Mouse (Mus musculus) limb, embryonic 11.5 days (tissue): ENCODE measurements around the gene Vsig10l. TPM values are rescaled to one million over a fixed set of nuclear protein-coding genes. Genes with fewer than 3 reads are reported as not detected.
A peak's percentile ranks its signal among the peaks of the same experiment; 100 is the strongest.

Experiments used
- ATAC-seq: fragments of 200-750 bp; cut with Nextera tagmentation; 2 replicates; pipeline ENCODE4 v1.8.0; 2017; ENCODE audit warnings: low read depth; ENCODE audit not compliant: insufficient number of reproducible peaks, low FRiP score, low TSS enrichment
- DNase-seq: peaks from one replicate; pipeline ENCODE4 v3.0.0-alpha.2; 2015; ENCODE audit warnings: low spot score
- H3K27ac ChIP-seq: fragments of 300-500 bp; sonication (generic); replicated peaks from 2 replicates; pipeline ENCODE4 v1.5.1; 2014; ENCODE audit warnings: low read depth, mild to moderate bottlenecking, low read length
- H3K27me3 ChIP-seq: fragments of 300-500 bp; sonication (generic); 2 replicates; pipeline ENCODE4 v1.6.1; 2014; ENCODE audit warnings: mild to moderate bottlenecking, low read length, mixed read lengths; ENCODE audit not compliant: control insufficient read depth, insufficient read depth
- H3K36me3 ChIP-seq: fragments of 300-500 bp; sonication (generic); 2 replicates; pipeline ENCODE4 v1.6.1; 2014; ENCODE audit warnings: mild to moderate bottlenecking, low read length, moderate library complexity, mixed read lengths; ENCODE audit not compliant: control insufficient read depth, insufficient read depth
- H3K4me1 ChIP-seq: fragments of 300-500 bp; sonication (generic); 2 replicates; pipeline ENCODE4 v1.6.1; 2014; ENCODE audit warnings: low read length, mixed read lengths; ENCODE audit not compliant: control insufficient read depth, insufficient read depth
- H3K4me2 ChIP-seq: fragments of 300-500 bp; sonication (generic); 2 replicates; pipeline ENCODE4 v1.6.1; 2014; ENCODE audit warnings: low read depth, mild to moderate bottlenecking, moderate library complexity; ENCODE audit not compliant: severe bottlenecking
- H3K4me3 ChIP-seq: fragments of 300-500 bp; sonication (generic); 2 replicates; pipeline ENCODE4 v1.5.1; 2014; ENCODE audit warnings: low read depth, low read length
- H3K9ac ChIP-seq: fragments of 300-500 bp; sonication (generic); 2 replicates; pipeline ENCODE4 v1.6.1; 2014; ENCODE audit warnings: mild to moderate bottlenecking, low read length
- H3K9me3 ChIP-seq: fragments of 300-500 bp; sonication (generic); 2 replicates; pipeline ENCODE4 v1.6.1; 2016; ENCODE audit warnings: low read length; ENCODE audit not compliant: control insufficient read depth
- WGBS: fragments of 180-500 bp; shearing (Covaris S2); extraction: QIAGEN DNeasy Blood & Tissue Kit; methylation state at CpG from one replicate; pipeline ENCODE4 v1.1.7; 2014; 5-methylcytosine and 5-hydroxymethylcytosine counted together
- polyA plus RNA-seq: library from polyadenylated mRNA; unstranded; fragments of >200 nt; fragmentation: Nextera tagmentation; extraction: Ambion mirVana; gene quantifications from 2 replicates; pipeline ENCODE4 v1.2.1, GENCODE M21; 2014

Gene Vsig10l
- polyA plus RNA-seq, 1 experiment from 2014 or later = 2.0 TPM

DNA sequence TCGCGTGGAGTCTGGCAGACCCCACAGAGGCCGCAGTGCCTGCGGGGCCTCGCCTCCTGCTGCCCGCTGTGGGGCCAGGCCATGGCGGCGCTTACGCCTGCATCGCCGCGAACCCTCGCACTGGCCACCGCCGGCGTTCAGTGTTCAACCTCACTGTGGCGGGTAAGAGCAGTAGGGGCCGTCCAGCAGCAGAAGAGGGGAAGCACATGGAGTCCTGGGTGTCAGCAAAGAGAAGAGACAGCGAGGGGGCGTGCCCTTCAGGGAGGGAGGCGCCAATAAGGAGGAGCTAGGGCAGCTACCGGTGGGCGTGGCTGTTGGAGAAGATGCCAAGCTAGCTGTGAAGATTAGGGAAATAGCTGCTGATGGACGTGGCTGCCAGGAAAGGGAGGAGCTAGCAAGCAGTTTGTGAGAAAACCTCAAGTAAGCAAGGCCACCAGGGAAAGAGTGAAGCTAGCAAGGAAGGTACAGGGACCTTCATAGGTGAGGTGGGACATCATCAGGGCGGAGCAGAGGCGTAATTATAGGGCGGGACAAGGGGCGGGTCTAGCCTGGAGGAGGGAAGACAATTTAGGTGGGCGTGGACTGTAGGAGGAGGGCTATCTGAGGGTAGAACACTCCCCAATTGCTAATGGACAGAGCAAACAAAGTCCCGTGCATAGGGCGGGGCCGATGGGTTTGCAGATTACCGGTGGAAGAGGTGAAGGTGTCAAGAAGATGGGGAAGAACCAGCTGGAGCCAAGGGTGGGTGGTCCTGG, 2.6 kb downstream of the Vsig10l start:
- no peaks in the 10 kb centered on the region for H3K9me3 ChIP-seq
- H3K4me2 ChIP-seq = peak overlapping the region; percentile 54
- ATAC-seq (peak; percentile 68), DNase-seq (peak; percentile 75)
- H3K27me3 ChIP-seq = peaks cover 2% of the 10 kb centered on the region; the same call in 1 of the 2 replicates
- H3K4me3 ChIP-seq = peak overlapping the region; percentile 30
- 2% methylated on average over 33 of the region's 33 CpGs for WGBS
- no peaks in the 10 kb centered on the region for H3K4me1 ChIP-seq
- no peak overlapping the region for H3K27ac ChIP-seq
- no peaks in the 10 kb centered on the region for H3K36me3 ChIP-seq
- H3K9ac ChIP-seq = no peak overlapping the region

DNA sequence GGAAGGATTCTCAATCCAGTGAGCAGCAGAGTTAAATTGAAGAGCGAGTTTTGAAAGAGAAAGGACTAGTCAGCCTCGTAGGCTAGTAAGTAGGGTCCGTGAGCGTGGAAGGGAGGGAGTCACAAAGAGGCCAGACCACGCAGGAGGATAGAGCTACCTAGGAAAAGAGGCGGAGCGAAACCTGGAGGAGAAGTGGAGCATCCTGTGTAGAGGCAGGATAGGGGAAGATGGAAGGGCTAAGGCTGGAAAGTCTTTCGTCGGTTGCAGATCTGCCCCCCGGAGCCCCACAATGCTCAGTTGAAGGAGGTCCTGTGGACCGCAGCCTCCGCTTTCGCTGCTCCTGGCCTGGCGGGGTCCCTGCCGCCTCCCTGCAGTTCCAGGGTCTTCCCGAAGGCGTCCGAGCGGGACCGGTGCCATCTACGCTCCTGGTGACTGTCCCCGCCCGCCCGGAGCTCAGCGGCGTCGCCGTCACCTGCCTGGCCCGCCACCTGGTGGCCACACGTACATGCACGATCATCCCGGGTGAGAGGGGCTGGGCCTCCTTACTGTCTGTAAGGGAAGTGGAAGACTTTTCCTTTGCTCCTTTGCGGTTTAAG, 3.2 kb downstream of the Vsig10l start:
- Histone ChIP-seq H3K27ac (no peak overlapping the region), H3K4me1 (no peaks in the 10 kb centered on the region), H3K4me3 (peak overlapping the region; percentile 30), H3K9me3 (no peaks in the 10 kb centered on the region), H3K4me2 (peak overlapping the region; percentile 54), H3K9ac (no peak overlapping the region; the same call in 1 of the 2 replicates), H3K27me3 (peaks cover 2% of the 10 kb centered on the region; the same call in 1 of the 2 replicates), H3K36me3 (no peaks in the 10 kb centered on the region)
- WGBS = under 1% methylated on average over 33 of the region's 33 CpGs
- ATAC-seq = peak; percentile 33
- peak; percentile 85 for DNase-seq

DNA sequence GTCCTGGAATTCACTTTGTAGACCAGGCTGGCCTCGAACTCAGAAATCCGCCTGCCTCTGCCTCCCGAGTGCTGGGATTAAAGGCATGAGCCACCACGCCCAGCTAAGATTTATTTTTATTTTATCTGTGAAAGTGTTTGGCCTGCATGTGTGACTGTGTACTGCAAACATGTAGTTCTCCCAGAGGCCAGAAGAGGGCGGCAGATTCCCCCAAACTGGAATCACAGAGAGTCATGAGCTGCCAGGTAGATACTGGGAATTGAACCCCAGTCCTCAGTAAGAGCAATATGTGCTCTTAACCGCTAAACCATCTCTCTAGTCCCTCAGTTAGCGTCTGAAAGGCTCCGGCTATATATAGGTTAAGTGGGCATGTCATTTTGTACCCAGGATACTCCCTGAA, 7.4 kb downstream of the Vsig10l start:
- 44% methylated on average over 8 of the region's 8 CpGs for WGBS
- Histone ChIP-seq H3K9me3 (no peaks in the 10 kb centered on the region), H3K4me3 (no peak overlapping the region), H3K9ac (no peak overlapping the region), H3K4me1 (no peaks in the 10 kb centered on the region), H3K4me2 (no peak overlapping the region), H3K27ac (no peak overlapping the region), H3K36me3 (no peaks in the 10 kb centered on the region), H3K27me3 (peaks cover 11% of the 10 kb centered on the region; the same call in 1 of the 2 replicates)
- ATAC-seq (no peak), DNase-seq (peak; percentile 78)

DNA sequence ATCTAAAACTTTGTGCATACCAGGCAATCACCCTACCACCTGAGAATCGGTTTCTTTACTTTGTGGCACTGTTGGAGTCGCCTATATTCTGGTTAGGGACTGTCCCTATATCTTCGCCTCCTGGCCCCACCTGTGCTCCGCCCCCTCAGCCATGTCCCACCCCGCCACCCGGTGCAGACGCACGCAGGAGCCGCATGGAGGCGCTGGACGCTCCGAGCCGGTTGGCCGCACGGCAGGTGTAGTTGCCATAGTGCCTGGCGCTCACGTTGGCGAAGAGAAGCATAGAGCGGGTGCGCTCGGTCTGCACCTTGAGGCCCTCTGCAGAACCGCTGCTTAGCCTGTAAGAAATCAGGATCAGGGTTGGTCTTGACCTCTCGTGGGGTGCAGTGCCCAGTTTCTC, 12.8 kb downstream of the Vsig10l start:
- DNase-seq = peak; percentile 34
- Histone ChIP-seq H3K9ac (no peak overlapping the region), H3K36me3 (no peaks in the 10 kb centered on the region), H3K4me3 (no peak overlapping the region), H3K27me3 (peaks cover 39% of the 10 kb centered on the region), H3K27ac (no peak overlapping the region), H3K4me1 (no peaks in the 10 kb centered on the region), H3K4me2 (no peak overlapping the region), H3K9me3 (no peaks in the 10 kb centered on the region)
- no peak for ATAC-seq
- WGBS = 5% methylated on average over 23 of the region's 23 CpGs

DNA sequence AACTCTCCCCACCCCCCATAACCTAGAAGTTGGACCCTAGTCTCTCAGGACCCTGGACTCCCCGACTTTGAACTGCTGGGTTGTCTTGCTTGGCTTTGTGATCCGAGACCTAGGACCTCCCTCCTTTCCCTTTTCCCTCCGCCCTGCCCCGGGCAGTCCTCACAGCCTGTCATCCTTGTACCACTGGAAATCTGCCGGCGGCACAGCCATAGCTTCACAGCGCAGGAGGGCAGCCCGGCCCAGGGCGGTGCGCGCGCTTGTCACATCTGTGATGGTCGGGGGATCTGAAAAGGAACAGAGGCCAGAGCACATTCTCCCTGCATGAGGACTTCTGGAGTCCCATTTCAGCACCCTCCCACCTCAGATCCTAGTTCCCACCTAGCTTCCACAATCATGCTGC, 13.4 kb downstream of the Vsig10l start:
- Histone ChIP-seq H3K4me2 (no peak overlapping the region), H3K9me3 (no peaks in the 10 kb centered on the region), H3K27me3 (peaks cover 39% of the 10 kb centered on the region), H3K9ac (no peak overlapping the region), H3K4me1 (no peaks in the 10 kb centered on the region), H3K4me3 (no peak overlapping the region), H3K27ac (no peak overlapping the region), H3K36me3 (no peaks in the 10 kb centered on the region)
- DNase-seq (no peak), ATAC-seq (0 out of 2 replicates have a peak, but pooled peaks have one; percentile 27)
- WGBS = 4% methylated on average over 13 of the region's 13 CpGs

DNA sequence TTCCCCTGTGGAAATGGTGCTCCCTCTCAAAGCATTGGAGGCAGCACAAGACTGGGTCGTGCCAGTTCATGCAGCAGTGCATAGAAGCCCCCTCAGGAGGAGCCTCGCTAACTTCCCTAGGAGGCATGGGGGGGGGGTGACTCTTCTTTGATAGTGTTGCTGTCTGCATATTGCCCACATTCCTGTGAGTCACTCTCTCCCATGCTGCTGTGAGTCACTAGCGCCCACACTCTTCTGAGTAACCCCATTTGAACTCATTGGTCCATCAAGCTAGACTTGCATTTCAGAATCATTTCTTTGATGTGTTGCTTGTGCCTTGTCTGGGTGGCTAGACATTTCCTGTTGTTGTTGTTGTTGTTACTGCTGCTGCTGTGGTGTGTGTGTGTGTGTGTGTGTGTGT, 18.2 kb downstream of the Vsig10l start:
- Histone ChIP-seq H3K4me3 (no peak overlapping the region), H3K27ac (no peak overlapping the region), H3K9ac (no peak overlapping the region), H3K36me3 (no peaks in the 10 kb centered on the region), H3K9me3 (no peaks in the 10 kb centered on the region), H3K27me3 (peaks cover 23% of the 10 kb centered on the region), H3K4me2 (no peak overlapping the region), H3K4me1 (no peaks in the 10 kb centered on the region)
- DNase-seq (no peak), ATAC-seq (no peak)
- 56% methylated on average over 3 of the region's 3 CpGs for WGBS

DNA sequence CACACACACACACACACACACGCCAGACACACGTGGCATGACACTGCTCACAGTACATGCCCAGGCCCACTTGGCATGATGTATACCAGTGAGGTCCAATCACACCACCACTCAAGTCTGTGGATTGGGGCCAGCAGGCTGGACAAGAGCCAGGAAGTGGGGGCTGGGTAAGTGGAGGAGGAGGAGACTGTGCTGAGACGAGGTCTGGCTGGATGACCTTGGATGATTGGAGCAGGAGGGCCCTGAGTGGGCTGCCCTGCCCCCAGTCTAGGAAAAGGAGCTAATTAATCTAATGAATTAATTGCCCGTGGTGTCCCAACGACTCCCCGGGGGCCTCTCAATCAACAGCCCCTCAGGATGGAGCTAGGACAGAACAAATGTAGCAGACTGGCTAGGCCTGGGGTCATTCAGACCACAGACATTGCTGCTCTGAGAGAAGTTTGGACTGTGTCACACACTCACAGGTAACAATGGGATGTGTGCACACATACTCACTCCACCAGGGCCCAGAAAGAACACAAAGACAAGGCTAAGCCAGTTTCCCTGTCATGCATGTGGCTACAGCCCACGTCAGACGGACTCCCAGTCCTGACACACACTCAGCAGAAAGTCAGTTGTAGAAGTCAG, 19.3 kb downstream of the Vsig10l start:
- H3K4me1 ChIP-seq = no peaks in the 10 kb centered on the region
- H3K4me3 ChIP-seq = no peak overlapping the region
- ATAC-seq (0 out of 2 replicates have a peak, but pooled peaks have one; percentile 26), DNase-seq (no peak)
- H3K27me3 ChIP-seq = peaks cover 13% of the 10 kb centered on the region
- WGBS = 68% methylated on average over 8 of the region's 8 CpGs
- no peak overlapping the region for H3K27ac ChIP-seq
- no peak overlapping the region for H3K9ac ChIP-seq
- no peaks in the 10 kb centered on the region for H3K9me3 ChIP-seq
- no peaks in the 10 kb centered on the region for H3K36me3 ChIP-seq
- no peak overlapping the region for H3K4me2 ChIP-seq

DNA sequence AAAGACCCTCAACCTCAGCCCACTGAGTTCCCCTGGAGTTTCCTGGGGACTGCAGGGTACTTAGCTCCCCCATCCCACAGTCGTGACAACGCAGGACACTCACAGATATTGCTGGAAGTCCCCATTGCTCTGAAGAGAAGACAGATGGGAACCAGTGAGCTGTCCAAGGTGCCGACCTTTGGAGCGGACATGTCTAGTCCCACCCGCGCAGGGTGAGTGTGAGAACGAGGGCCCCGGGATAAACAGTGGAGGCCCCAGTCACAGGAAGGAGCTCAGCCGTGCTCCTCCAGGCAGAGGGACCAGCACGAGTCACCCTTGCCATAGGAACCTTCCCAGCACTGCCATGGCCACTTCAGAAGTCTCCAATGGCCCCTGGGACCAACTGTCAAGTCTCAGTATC, 20.3 kb downstream of the Vsig10l start:
- H3K4me2 ChIP-seq = no peak overlapping the region
- WGBS = 11% methylated on average over 10 of the region's 10 CpGs
- no peaks in the 10 kb centered on the region for H3K36me3 ChIP-seq
- H3K4me1 ChIP-seq = no peaks in the 10 kb centered on the region
- no peaks in the 10 kb centered on the region for H3K9me3 ChIP-seq
- peaks cover 4% of the 10 kb centered on the region; the same call in 1 of the 2 replicates for H3K27me3 ChIP-seq
- DNase-seq = peak; percentile 48
- no peak overlapping the region for H3K9ac ChIP-seq
- H3K27ac ChIP-seq = no peak overlapping the region
- H3K4me3 ChIP-seq = no peak overlapping the region
- ATAC-seq = no peak
